In the genomic region with DNA sequence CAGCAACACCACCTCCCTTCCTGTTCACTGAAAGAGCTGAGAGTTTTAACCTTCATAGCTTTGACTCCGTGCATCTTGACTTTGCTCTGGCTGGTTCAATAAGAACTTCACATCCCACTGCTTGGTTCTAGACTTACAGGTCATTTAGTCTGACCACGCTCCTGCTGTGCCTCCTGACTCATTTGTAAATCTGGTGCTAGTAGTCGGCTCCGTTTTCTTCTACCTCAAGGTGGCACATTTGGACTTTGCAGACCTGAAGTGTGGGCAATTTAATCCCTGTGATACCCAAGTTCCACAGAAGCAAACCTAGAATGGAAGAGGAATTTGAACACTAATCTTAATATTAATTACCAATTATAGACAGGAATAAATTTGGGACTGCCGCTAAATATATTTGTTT, we compare ENCODE assay signal across 14 mouse cellular contexts.
A peak's percentile ranks its signal among the peaks of the same experiment; 100 is the strongest.
DNase-seq lines count a peak whose midpoint lies in the region; ATAC-seq and TF ChIP-seq lines count a peak whose summit lies in the region.
"Had no signal": no experiment of that assay in that cellular context is flagged by ENCODE, and none has a peak within 500 bp of the region (broad histone marks: within the 10 kb centered on the region; RNA-seq: fewer than 3 reads in every experiment).

No protein-coding gene starts in this region.

- DNase-seq in gastrocnemius, adult 2 months, result no peak
- no peak for DNase-seq in gastrocnemius, postnatal 4 days (ENCODE audit: low spot score in 2 of 2)
- no peak for DNase-seq in midbrain, postnatal 0 days (ENCODE audit: low spot score)
- DNase-seq in midbrain, embryonic 14.5 days, result no peak
- peak; percentile 30 to 59 for DNase-seq in frontal cortex, postnatal 36 days (ENCODE audit: low spot score in 2 of 2)
- no peak for DNase-seq in neural tube, embryonic 10.5 days (ENCODE audit: extremely low spot score, low spot score)
- no peak for DNase-seq in MN1 (ENCODE audit: low spot score)
- DNase-seq: adrenal gland, postnatal 25 days; lung, embryonic 14.5 days; thymus, postnatal 14 days had no signal

- H3K9ac ChIP-seq in midbrain, postnatal 0 days (replicated peaks; ENCODE audit: low read length, poor library complexity, severe bottlenecking), result no peak overlapping the region
- no peak overlapping the region for H3K9ac ChIP-seq in midbrain, embryonic 14.5 days (replicated peaks; ENCODE audit: low read length)
- H3K9ac ChIP-seq: heart, embryonic 13.5 days; hindbrain, embryonic 12.5 days; limb, embryonic 13.5 days; lung, embryonic 14.5 days had no signal

- peak; percentile 20; the same call in 1 of the 2 replicates for TF ChIP-seq CTCF in gastrocnemius, adult 2 months (IDR thresholded peaks at IDR 0.05)
- peak; percentile 47 for TF ChIP-seq CTCF in midbrain, postnatal 0 days (IDR thresholded peaks at IDR 0.05)

- 76% methylated on average over 5 of the region's 5 CpGs for WGBS in midbrain, postnatal 0 days
- WGBS in midbrain, embryonic 14.5 days, result 85% methylated on average over 5 of the region's 5 CpGs

- ATAC-seq in midbrain, postnatal 0 days (ENCODE audit: low FRiP score), result no peak
- ATAC-seq in midbrain, embryonic 14.5 days (ENCODE audit: low FRiP score, low TSS enrichment), result no peak

- H3K27ac ChIP-seq in gastrocnemius, adult 2 months, result peak overlapping the region; percentile 54; the same call in 1 of the 2 replicates
- H3K27ac ChIP-seq in midbrain, postnatal 0 days (ENCODE audit: low read depth, low read length), result no peak overlapping the region
- H3K27ac ChIP-seq in midbrain, embryonic 14.5 days (replicated peaks; ENCODE audit: low read depth, low read length), result no peak overlapping the region
- H3K27ac ChIP-seq: heart, embryonic 13.5 days; hindbrain, embryonic 12.5 days; limb, embryonic 13.5 days had no signal

- H3K4me1 ChIP-seq in midbrain, postnatal 0 days (ENCODE audit: insufficient read depth, low read length), result no peaks in the 10 kb centered on the region
- no peaks in the 10 kb centered on the region for H3K4me1 ChIP-seq in midbrain, embryonic 14.5 days (ENCODE audit: control insufficient read depth, insufficient read depth, low read length)
- H3K4me1 ChIP-seq: hindbrain, embryonic 12.5 days; limb, embryonic 13.5 days had no signal

- no peaks in the 10 kb centered on the region for H3K9me3 ChIP-seq in midbrain, postnatal 0 days (ENCODE audit: low read length)
- no peaks in the 10 kb centered on the region for H3K9me3 ChIP-seq in midbrain, embryonic 14.5 days (ENCODE audit: control insufficient read depth, low read length)
- H3K9me3 ChIP-seq: hindbrain, embryonic 12.5 days; limb, embryonic 13.5 days had no signal

- H3K36me3 ChIP-seq in midbrain, postnatal 0 days (ENCODE audit: insufficient read depth, low read length), result no peaks in the 10 kb centered on the region
- H3K36me3 ChIP-seq in midbrain, embryonic 14.5 days (ENCODE audit: control insufficient read depth, insufficient read depth, low read length), result no peaks in the 10 kb centered on the region
- H3K36me3 ChIP-seq: heart, embryonic 13.5 days; hindbrain, embryonic 12.5 days; limb, embryonic 13.5 days had no signal

- intact Hi-C loops in gastrocnemius, adult 2 months (cut with DNase I), result no loop called here

- no peaks in the 10 kb centered on the region for H3K27me3 ChIP-seq in midbrain, postnatal 0 days (ENCODE audit: insufficient read depth, low read length)
- H3K27me3 ChIP-seq in midbrain, embryonic 14.5 days (ENCODE audit: control insufficient read depth, insufficient read depth, low read length), result no peaks in the 10 kb centered on the region
- H3K27me3 ChIP-seq: heart, embryonic 13.5 days; hindbrain, embryonic 12.5 days; limb, embryonic 13.5 days had no signal

- H3K4me2 ChIP-seq in midbrain, postnatal 0 days (ENCODE audit: low read depth, low read length, poor library complexity, severe bottlenecking), result no peak overlapping the region
- H3K4me2 ChIP-seq in midbrain, embryonic 14.5 days (ENCODE audit: low read length), result no peak overlapping the region
- H3K4me2 ChIP-seq: hindbrain, embryonic 12.5 days; limb, embryonic 13.5 days; lung, embryonic 14.5 days had no signal

- peak overlapping the region; percentile 21; the same call in 1 of the 2 replicates for H3K4me3 ChIP-seq in gastrocnemius, adult 2 months
- no peak overlapping the region for H3K4me3 ChIP-seq in midbrain, postnatal 0 days (ENCODE audit: low read depth, low read length)
- H3K4me3 ChIP-seq in midbrain, embryonic 14.5 days (replicated peaks; ENCODE audit: low read depth, low read length), result no peak overlapping the region
- H3K4me3 ChIP-seq: erythroblast, embryonic 14.5 days; heart, embryonic 13.5 days; hindbrain, embryonic 12.5 days; limb, embryonic 13.5 days had no signal

Comparison
In these comparisons a context has a peak if more than half of its experiments do, and no peak if none do; other contexts are left out.
1. DNase-seq: peak in frontal cortex, postnatal 36 days (2 of 2); none in gastrocnemius, adult 2 months (single experiment), gastrocnemius, postnatal 4 days (0 of 2), midbrain, postnatal 0 days (single experiment), midbrain, embryonic 14.5 days (single experiment), neural tube, embryonic 10.5 days (single experiment) and MN1 (single experiment).